14 mouse cellular contexts compared by ENCODE assay signal in genomic region chr16:76532928-76533217, GRCm38 (mm10).
A peak's percentile ranks its signal among the peaks of the same experiment; 100 is the strongest.
DNase-seq lines count a peak whose midpoint lies in the region; ATAC-seq and TF ChIP-seq lines count a peak whose summit lies in the region.
"Had no signal": no experiment of that assay in that cellular context is flagged by ENCODE, and none has a peak within 500 bp of the region (broad histone marks: within the 10 kb centered on the region; RNA-seq: fewer than 3 reads in every experiment).

No protein-coding gene starts in this region.

- no peaks in the 10 kb centered on the region for H3K36me3 ChIP-seq in liver, adult 2 months (ENCODE audit: control insufficient read depth, insufficient read depth, low read length)
- H3K36me3 ChIP-seq in G1E (replicated peaks) = no peaks in the 10 kb centered on the region
- H3K36me3 ChIP-seq: embryonic facial prominence, embryonic 15.5 days; stomach, embryonic 15.5 days had no signal

- H3K4me3 ChIP-seq in liver, adult 2 months (ENCODE audit: insufficient read depth, low read depth, low read length) = no peak overlapping the region
- H3K4me3 ChIP-seq in G1E (ENCODE audit: low read depth, low read length) = no peak overlapping the region
- H3K4me3 ChIP-seq: embryonic facial prominence, embryonic 15.5 days; stomach, embryonic 15.5 days had no signal

- no peak overlapping the region for H3K27ac ChIP-seq in liver, adult 2 months (replicated peaks; ENCODE audit: insufficient read depth, low read depth, low read length)
- H3K27ac ChIP-seq: embryonic facial prominence, embryonic 15.5 days; stomach, embryonic 15.5 days had no signal

- H3K27me3 ChIP-seq in liver, adult 2 months (ENCODE audit: control insufficient read depth, insufficient read depth, low read length) = no peaks in the 10 kb centered on the region
- H3K27me3 ChIP-seq in G1E (ENCODE audit: insufficient read depth, low read length) = no peaks in the 10 kb centered on the region
- H3K27me3 ChIP-seq: embryonic facial prominence, embryonic 15.5 days; stomach, embryonic 15.5 days had no signal

- H3K79me2 ChIP-seq in liver, adult 2 months (ENCODE audit: control insufficient read depth, insufficient read depth, low read length) = no peaks in the 10 kb centered on the region

- no peaks in the 10 kb centered on the region for H3K9me3 ChIP-seq in G1E (replicated peaks)
- H3K9me3 ChIP-seq: embryonic facial prominence, embryonic 15.5 days; stomach, embryonic 15.5 days had no signal

- TF ChIP-seq POLR2A in liver, adult 2 months (IDR thresholded peaks at IDR 0.05; ENCODE audit: extremely low read depth, insufficient read depth, low read length) = no peak

- intact Hi-C loops in gastrocnemius, postnatal 36 days (cut with DNase I) = no loop called here

- no peak for TF ChIP-seq CTCF in liver, adult 2 months (IDR thresholded peaks at IDR 0.05; ENCODE audit: low read depth, low read length)
- TF ChIP-seq CTCF in G1E (IDR thresholded peaks at IDR 0.05; ENCODE audit: low read depth, low read length) = no peak

- peaks cover 7% of the 10 kb centered on the region; the same call in 1 of the 2 replicates for H3K4me1 ChIP-seq in liver, adult 2 months (ENCODE audit: control insufficient read depth, insufficient read depth, low read length)
- peaks cover 8% of the 10 kb centered on the region; the same call in 1 of the 2 replicates for H3K4me1 ChIP-seq in G1E (ENCODE audit: insufficient read depth, low read depth, low read length)
- H3K4me1 ChIP-seq: embryonic facial prominence, embryonic 15.5 days; stomach, embryonic 15.5 days had no signal

- 52% methylated on average over 8 of the region's 8 CpGs for WGBS in liver, adult 2 months

- DNase-seq in liver, adult 2 months (ENCODE audit: extremely low read depth, low read depth, low spot score) = peak; percentile 54
- DNase-seq in liver (no peak), G1E (ENCODE audit: low spot score) (no peak)
- DNase-seq in kidney, adult 8-10 months = peak; percentile 42 to 72
- no peak for DNase-seq in frontal cortex, postnatal 14 days (ENCODE audit: low spot score in 2 of 2)
- no peak for DNase-seq in urinary bladder, postnatal 36 days (ENCODE audit: low spot score in 2 of 2)
- no peak for DNase-seq in gastrocnemius, postnatal 36 days
- DNase-seq: adrenal gland, postnatal 10 days; cerebellum, adult 9-11 months; forebrain, postnatal 0 days; heart, postnatal 4 days had no signal

- ATAC-seq in G1E (ENCODE audit: extremely low read depth, insufficient number of reproducible peaks, low FRiP score, poor library complexity, severe bottlenecking) = peak; percentile 8; the same call in 1 of the 2 replicates
- peak; percentile 82 for ATAC-seq in megakaryocyte progenitor cell, adult 5-6 weeks (replicated peaks; ENCODE audit: poor library complexity)
- ATAC-seq: forebrain, postnatal 0 days had no signal

- no peak overlapping the region for H3K9ac ChIP-seq in liver, adult 2 months (ENCODE audit: low read depth, low read length)
- H3K9ac ChIP-seq: embryonic facial prominence, embryonic 15.5 days; forebrain, postnatal 0 days; stomach, embryonic 15.5 days had no signal

Comparison
In these comparisons a context has a peak if more than half of its experiments do, and no peak if none do; other contexts are left out.
1. DNase-seq: peak in liver, adult 2 months (single experiment) and kidney, adult 8-10 months (2 of 2); none in liver (single experiment), G1E (single experiment), frontal cortex, postnatal 14 days (0 of 2), urinary bladder, postnatal 36 days (0 of 2) and gastrocnemius, postnatal 36 days (0 of 2).